Mouse (Mus musculus) megakaryocyte, adult 5-6 weeks (primary cell): ENCODE measurements at regions not wholly inside any gene's neighbourhood (a gene's known extent, or its start where the extent isn't known, plus 50 kb on each side); places are given as distances from the start of the nearest gene placed in this dataset.

Experiments used
- ATAC-seq: 2 replicates; pipeline ENCODE4 v1.8.0; 2016; ENCODE audit warnings: mild to moderate bottlenecking, inconsistent platforms; ENCODE audit not compliant: poor library complexity, severe bottlenecking

DNA sequence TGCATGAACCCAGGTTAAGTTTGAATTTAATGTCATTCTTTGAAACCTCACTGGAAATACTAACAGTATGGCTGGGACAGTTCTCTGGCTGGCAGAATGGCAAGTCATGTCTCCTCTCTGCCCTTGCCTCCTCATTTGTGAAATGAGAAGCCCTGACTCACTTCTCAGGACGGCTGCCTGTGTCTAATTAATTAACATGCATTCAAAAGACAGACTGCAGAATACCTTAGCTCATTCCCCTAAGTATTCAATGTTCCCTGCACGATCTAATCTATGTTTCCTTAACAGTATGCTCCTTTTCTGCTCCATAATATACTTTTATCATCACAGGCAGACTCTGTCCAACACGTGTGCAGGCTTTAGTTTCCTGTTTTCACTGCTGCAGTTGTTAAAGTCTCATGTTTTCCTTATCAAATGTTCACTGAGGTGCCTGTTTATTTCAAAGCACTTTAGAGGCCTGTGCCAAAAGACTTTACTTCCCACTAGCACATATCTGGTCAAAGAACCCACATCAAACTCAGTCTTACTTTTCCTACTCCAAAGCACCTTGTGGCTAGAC, 196.7 kb upstream of the Acvr2a start:
- no peak for ATAC-seq

DNA sequence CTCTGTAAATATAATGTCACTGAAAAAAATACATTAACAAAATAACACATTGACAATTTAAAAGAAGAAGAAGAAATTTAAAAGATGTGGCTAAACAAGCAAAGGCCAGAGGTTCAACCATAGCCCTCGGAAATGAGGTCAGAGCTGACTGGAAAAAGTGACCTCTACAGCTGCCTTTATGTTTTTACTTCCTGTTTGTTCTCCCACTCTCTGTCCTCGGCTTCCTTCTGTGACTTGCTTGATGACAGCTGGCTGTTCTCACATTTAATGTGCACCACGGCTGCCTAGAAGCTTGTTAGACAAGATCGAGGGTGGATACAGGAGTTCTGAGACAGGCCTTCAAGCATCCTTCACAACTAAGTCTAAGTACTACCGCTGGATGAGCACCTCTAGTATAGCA, 194.9 kb upstream of the Acvr2a start:
- ATAC-seq, result peak; percentile 49

DNA sequence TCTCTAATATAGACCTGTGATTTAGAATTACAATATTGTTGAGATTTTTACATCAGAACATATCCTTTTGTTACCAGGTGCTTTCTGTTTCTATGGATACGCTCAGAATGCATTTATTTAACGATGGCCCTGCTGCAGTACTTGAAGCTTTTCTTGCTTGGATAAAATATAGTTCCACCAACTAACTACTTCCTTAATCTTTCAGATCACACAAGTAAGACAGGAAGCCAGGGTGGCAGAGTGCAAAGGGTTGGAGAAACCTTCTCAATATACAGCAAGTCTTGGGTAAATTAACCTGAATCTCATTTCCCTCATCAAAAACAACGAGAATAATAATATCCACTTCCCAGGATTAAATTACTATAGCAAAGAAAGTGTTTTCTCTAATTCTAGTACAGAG, 193.1 kb upstream of the Acvr2a start:
- peak; percentile 33; the same call in 1 of the 2 replicates for ATAC-seq

DNA sequence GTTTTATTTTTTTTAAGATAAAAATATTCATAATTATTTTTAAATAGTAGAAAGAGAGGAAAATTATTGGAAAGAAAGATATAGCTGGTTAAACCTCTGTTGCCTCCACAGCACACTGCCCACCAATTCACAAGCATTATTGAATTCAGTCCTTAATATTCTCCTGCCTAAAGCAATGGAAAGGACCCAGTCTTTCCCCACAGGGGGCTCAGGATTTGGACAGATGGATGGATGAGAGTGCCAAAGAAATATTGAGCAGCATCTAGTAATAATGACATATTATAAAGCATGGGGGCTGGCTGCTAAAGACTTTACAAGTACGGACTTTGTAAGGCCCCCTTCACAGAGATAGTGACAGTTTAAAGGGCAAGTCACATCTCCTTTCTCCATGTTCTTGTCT, 191.6 kb upstream of the Acvr2a start:
- ATAC-seq, result no peak

DNA sequence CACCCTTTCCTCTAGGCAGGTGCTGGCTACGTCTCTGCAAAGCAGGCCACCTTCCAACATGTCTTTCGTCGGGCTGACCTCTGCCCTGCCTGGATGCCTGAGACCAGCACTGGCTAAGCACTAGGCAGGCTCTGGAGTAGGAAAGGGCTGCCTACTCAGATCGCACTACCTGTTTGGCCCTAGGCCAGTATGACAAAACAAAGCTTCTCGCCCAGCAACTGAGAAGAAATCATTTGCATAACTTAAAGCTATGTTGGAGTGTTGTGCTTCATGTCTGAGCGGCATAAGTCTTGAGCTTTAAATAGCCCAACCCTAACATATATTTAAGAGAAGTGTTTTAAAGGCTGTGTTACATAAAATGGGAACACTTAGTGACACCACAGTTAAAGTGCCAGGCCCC, 189.9 kb upstream of the Acvr2a start:
- no peak for ATAC-seq

DNA sequence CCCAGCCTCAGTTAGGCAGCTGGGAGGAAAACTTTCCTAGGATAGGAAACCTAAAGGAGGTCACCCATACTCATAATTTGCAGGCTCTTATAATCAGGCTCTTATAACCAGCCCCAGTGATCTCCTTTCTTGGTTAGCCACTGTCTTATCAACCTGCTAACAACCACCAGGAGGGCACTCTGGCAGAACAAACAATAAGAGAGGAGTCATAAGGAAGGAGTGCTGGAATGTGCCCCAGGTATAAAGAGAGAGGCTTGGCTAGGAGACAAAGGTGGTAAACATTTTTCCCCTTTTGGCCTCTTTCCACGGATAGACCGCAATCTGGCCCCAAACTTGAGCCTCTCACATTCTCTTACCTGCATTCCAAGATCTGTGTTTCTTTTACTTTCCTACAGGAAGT, 189.4 kb upstream of the Acvr2a start:
- no peak for ATAC-seq

DNA sequence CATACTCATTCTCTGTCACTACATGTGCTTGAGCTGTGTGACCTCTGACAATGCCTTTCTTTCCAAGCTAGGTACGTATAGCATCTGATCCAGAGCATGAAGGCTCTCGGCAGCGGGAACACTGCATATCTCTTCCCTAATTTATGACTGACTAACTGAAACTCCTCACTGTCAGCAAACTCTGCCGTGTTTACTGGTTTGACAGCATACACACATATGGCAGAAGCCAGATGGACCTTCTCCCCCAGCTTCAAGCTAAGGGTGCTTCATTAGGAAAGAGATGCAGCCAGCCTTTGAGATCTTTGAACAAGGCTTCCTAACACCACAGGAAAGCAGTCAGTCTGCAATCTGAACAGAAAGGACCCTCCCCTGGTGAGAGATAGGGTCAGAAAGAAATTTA, 186.9 kb upstream of the Acvr2a start:
- no peak for ATAC-seq

DNA sequence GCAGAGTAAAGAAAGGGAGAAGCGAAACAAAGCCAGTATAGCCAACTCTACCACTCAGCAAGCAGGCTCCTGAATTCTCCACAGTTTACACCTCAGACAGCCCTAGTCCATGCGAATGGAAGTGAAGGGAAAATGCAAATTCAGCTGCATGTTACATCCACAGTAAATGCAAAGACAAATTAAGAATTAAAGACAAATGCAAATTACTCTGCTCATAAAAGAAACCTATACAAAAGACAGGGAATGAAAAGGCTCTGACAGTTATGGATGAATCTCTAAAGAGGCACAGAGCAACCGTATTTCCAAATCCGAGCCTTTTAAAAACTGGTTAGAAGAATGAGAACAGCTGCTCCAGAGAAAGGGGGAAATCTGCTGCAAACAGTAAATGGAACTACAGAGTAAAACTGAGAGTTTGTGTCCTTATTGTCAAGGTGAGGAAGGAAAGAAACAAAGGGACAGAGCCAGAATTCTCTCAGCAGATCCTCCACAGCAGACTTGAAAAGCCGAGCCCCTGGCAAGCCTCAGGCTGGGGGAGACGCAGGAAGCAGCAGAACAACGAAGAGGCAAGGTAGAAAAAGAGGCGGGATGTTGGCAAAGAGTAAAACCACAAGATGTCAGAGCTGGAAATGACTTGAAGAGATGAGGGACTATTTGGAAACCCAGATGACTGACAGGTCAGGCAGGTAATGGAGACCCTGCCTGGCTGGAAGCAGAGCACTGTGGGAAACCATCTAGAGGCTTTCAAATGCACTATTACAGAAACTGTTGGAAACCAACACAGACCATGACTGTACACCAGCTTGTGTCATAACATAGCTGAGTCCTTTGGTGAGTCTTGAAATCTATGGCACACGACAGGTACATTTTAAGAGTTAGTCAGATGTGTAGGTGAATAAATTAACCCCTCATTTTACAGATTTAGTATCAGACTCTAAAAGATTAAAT, 184.5 kb upstream of the Acvr2a start:
- no peak for ATAC-seq

DNA sequence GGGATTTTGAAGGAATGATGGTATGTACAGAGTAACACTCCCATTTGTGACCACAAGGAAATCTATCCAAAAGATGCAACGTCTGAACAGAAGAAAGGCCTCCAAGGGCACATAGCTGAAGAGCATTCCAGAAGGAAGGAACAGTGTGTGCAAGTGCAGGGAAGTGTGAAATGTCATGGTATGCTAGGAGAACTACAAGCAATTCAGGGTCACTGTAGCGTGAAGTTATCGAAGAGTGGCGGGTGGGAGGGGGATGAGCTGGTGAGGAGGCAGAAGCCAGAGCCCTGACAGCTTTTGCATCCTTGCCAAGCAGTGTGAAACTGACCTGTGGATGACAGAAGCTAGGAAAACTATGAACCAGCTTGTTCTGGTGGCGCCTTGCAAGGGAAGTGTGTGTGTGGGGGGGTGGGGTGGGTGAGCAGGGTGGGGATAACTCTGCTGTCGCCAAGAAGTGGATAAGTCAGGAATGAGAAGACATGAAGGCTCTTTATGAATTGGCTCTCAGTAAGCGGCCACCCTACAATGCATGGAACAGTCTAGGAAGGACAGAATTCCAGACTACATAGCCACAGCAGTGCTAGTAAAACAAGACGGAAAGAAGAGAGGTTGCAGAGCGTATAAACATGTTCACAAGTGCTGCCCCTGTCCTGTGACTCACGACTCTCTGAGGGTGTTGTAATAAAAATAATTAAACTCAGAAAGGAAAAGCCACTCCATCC, 179.3 kb upstream of the Acvr2a start:
- no peak for ATAC-seq

DNA sequence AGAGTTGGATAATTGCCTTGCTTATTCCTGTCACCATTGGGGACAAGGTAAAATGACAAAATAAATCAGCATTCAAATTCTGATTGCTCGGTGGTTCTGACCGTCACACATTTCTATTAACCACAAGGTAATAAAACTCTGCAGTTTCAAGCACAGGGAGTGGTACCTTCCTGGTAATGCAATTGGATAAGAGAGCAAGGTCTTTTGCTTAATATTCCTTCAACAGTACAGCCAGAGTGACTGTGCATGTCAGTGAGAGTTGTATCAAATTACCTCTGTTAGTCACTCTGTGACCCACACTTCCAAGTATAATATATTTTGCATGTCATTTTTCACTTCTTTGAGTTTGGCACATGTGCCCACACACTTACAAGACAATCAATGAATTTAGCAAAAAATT, 177.8 kb upstream of the Acvr2a start:
- ATAC-seq, result no peak

DNA sequence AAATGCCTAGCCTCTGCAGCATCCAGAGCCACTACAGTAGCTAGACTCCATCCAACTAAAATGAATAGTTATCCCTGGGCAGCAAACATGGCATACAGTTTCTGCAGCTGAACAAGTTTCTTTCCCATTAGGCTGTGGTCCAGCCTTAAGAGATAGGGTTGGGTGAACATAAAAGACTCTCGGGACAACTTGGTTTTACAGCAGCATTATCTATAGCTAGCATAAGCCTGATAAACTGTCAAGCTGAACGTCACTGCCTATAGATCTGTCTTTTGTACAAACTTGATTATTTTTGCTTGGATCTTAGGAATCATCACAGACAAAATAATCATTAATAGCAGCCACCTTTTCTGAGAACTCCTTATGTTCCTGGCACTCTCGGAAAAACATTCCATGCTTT, 169.8 kb upstream of the Acvr2a start:
- ATAC-seq, result no peak

DNA sequence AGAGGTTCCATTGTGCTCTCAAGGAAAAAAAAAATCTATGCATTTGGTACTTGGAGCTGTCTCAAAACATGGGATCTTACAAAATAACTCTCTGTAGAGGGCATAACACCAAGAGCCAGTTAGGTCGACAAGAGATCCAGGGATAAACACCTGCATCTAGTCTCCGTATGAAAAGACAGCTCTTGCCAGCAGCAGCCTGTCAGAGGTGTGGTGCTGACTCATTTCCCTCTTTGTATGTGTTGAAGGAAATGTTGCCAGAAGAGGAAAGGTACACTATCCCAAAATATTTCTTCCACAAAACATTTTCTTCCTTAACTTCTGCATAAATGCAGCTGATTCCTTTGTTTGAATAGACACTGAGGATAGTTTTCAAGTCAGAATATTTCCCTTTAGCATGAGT, 163.6 kb upstream of the Acvr2a start:
- no peak for ATAC-seq

DNA sequence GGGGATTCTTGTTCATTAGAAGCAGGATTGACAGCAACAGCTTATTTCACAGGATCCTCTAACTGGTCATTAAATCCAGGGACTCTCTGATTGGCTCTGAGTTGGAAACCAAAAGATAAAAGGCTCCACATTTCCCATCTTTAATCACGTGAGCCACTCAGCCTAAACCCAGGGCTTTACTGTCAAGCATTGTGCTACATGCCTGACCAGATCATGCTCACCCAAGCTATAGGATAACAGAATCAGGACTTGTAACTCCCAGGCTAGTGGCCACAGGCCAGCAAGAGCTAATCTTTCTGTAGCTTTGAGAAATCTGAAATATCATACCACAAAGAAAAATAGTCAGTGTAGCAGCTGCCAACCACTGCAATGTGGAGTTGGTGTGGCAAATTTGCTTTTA, 152.7 kb upstream of the Acvr2a start:
- no peak for ATAC-seq

DNA sequence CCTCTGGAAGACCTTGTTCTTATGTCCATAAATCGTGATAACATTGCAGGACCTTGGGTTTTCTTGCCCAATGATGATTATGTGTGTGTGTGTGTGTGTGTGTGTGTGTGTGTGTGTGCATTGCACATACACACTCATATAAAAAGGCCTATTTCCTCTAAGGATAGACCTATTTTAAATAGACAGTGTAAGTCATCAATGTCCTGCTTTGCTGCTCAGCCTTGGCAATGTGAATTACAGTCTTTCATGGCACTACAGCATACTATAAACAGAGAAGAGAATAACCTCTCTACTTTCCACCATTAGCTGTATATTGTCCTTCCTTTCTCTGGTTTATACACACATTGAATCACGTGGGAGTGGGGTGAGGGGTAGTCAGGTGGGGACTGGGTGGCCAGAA, 148.8 kb upstream of the Acvr2a start:
- ATAC-seq, result no peak

DNA sequence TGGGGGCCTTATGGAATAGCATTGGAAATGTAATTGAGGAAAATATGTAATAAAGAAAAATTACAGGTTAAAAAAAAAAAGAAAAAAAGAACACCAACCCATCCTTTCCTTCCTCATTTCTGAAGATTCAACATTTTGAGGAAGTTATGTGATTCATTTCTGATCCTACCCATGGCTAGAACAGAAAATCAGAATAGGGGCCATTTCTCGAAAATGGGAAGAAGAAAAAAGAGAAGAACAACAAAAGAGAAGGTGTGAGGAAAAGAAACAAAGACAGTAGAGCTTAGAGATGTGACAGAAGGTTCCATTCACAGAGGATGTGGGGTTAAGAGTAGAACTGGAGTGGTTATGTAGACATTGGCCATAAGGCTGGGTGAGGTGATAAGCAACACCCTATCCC, 124.8 kb upstream of the Acvr2a start:
- peak; percentile 87 for ATAC-seq

DNA sequence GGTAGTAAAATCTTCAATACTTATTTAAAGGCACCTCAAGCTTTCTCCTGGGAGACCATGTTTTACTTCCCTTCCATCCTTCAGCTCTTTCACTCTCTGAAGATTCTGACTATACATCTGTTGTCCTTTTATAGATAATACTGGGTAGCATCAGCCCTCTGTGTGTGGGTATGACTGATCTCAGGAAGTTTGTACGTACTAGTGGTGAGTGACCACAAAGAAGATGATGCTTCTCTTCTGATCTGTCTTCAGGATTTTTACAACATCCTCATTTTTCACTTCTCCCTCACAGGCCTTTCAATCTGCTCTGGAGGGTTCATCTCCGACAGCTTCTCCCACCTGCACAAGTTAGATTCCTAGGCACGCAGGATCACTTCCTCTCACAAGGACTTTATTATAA, 119.4 kb upstream of the Acvr2a start:
- ATAC-seq, result peak; percentile 87

DNA sequence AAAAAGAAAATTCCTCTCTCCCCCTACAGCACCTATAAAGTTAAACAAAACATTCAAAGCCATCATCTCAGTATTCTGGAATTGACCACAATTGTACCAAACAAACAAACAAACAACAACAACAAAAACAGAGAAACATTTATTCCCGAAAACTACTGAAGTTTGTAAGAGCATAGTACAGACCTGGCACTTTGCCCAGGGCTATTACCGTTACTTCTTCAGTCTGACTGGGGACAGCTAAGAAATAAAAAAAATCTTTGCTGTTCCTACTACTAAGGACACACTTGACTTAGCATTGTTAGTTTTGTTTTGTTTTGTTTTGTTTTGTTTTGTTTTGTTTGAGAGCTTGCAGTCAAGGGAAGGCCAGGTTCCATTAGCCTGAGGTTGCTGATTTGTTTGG, 113.0 kb upstream of the Acvr2a start:
- ATAC-seq, result no peak

DNA sequence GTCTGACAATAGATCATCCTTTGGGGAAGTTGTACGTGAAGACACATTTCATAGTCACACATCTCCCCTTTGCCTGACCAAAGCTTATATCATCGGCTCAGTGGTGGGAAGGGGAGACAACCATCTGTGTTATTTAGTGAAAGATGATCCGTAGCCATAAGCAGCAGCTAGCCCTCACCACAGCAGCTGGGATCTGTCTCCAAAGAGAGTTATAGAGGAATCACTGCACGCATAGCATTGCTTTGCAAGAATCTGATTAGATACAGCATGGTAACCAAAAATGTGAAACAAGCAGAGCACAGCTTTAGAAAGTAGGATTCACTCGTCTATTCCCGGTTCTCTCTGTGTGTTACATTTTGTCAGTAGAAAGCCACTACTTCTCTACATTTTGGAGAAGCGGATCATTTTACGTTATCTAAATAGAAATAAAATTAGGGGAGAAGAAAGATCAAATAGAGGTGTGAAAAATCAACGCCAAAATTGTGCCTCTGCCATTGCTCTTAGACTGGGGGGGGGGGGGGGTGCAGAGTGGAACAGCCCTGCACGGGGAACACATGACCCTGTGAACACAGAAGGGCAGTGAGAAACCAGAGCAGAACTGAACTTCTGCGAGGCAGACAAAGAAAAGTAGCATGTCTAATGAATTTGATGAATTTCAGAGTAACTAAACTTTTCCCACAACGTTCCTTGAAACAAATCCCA, 108.7 kb upstream of the Acvr2a start:
- no peak for ATAC-seq

DNA sequence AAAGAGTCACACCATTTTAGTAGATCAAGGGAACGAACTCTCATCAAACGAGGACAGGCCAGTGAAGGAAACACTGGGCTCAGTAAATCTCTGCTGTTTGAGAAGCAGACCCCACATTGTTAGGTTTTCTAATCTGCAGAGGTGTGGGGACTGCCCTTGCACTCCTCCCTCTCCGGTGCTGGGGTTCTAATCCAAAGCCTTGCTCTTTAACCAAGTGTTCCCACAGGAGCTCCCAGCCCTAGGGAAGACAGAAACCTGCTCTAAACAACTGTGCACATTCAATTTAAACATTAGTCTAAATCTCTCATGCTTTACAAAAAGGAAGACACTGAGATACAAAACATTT, 108.1 kb upstream of the Acvr2a start:
- no peak for ATAC-seq

DNA sequence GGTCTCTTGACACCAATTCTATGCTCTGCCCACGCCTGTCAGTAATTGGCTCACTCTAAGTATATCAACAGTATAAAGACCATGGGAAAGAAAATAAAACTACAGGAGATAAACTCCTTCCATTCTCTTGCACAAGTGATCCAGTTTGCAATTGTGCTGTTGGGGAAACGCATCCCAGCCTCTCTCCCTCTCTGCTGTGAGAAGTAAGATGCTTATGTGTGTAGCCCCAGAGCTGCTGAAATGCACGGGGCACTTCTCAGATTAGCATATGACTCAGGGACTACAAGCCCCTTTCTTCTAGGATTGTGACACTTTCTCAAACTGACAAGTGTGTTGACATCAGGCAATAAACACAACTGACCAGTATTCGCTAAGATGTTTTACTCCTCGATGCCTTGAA, 107.7 kb upstream of the Acvr2a start:
- ATAC-seq, result no peak

DNA sequence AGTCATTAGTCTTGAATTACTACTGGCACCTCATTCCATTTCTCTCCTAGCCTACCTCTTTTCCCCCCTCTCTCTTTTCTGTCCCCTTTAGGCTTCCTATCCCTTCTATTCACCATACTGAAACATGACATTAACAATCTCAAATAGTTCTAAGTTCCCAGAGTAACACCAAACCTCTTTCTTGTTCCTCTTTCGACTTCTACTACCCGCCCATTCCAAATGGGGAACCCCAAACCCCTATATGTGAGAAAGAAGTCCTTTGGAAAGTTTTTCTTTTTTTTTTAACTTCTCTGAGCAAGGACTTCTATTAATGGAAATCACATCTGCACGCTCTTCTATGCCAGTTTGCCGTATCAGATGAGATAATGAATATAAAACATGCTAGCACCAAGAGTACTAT, 97.7 kb upstream of the Acvr2a start:
- ATAC-seq, result peak; percentile 84

DNA sequence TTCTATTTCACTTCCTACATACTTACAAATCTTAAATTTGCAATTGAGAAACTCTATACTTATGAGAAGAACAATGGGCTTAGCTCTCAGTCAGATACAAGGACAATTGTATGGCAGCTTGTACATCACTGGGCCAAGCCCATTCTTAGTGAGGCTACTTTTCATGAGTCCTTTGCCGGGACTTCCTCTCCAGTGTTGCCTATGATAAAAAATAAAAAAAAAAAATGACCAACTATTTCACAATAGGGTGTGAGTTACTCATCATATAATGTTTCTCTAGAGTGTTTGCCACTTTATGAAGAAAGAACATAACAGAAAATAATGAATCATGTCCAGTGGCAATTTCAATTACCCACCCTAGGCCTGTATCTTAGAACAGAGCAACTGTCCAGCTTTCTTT, 96.1 kb upstream of the Acvr2a start:
- ATAC-seq, result peak; percentile 91
